8 mouse cellular contexts compared by ENCODE assay signal in the genomic region with DNA sequence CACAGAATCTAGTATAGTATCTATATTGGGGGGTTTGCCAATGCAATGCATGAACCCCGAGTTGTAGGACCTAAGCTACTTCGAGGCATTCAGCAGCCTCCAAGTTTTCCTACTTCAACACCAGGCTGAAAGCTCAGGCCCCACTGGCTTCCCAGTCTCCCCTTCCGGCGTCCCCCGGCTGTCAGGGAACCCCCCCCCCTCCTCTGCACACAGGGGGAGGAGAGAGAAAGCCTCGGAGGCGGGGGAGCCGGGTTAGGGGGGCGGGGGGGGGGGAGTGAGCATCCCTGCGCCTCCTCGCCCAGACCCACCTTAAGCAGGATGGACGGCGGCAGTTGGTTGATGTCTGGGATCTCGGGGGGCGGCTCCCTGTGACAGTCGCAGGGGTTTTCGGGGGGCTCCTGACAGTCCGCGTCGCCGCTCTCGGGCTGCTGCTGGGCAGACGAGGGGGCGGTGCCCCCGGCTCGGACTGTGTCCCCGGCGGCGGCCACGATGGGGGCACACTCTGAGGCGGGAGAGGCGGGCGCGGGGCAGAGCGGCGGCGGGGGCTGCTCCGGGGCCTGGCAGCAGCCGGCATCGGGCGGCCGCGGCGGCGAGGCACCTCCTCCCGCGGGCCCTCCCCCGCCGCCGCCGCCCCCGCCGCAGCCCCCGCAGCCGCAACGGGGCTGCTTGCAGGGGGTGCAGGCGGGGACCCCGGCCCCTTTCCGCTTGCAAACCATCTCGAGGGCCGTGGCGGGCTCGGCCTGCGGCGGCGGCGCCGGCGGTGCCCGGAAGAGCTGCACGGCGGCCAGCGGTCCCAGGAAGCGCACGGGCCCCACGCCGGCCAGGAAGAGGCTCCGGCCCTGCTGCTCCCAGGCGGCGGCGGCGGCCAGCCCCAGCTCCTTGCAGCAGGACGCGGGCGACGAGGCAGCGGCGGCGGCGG. TPM values are rescaled to one million over a fixed set of nuclear protein-coding genes. Genes with fewer than 3 reads are reported as not detected.
A peak's percentile ranks its signal among the peaks of the same experiment; 100 is the strongest.
DNase-seq lines count a peak whose midpoint lies in the region; ATAC-seq and TF ChIP-seq lines count a peak whose summit lies in the region.

No protein-coding gene starts in this region.

- peak overlapping the region; percentile 97 for H3ac ChIP-seq in C2C12 (ENCODE audit: control insufficient read depth, insufficient read length, low read depth)

- peak; percentile 51 to 52 for DNase-seq in adrenal gland, adult 18-20 months (ENCODE audit: low spot score in 2 of 2)
- peak; percentile 66 for DNase-seq in embryonic facial prominence, embryonic 11.5 days (ENCODE audit: low spot score)
- peak; percentile 74 for DNase-seq in kidney, postnatal 14 days
- DNase-seq in lung, postnatal 10 days = peak; percentile 81
- peak; percentile 68 for DNase-seq in ovary, postnatal 36 days (ENCODE audit: low spot score)
- peak; percentile 73 for DNase-seq in thymus, postnatal 4 days

- peaks cover 49% of the 10 kb centered on the region for H3K79me2 ChIP-seq in C2C12 (ENCODE audit: control insufficient read depth, insufficient read depth)

- under 1% methylated on average over 37 of the region's 90 CpGs for WGBS in embryonic facial prominence, embryonic 11.5 days
- under 1% methylated on average over 49 of the region's 90 CpGs for WGBS in heart, embryonic 13.5 days

- peaks cover 24% of the 10 kb centered on the region for H3K79me3 ChIP-seq in C2C12 (ENCODE audit: low read depth)

- peak; percentile 70 for ATAC-seq in embryonic facial prominence, embryonic 11.5 days (replicated peaks; ENCODE audit: insufficient number of reproducible peaks, low FRiP score, low TSS enrichment, low read depth)
- ATAC-seq in heart, embryonic 13.5 days (ENCODE audit: extremely low read depth, insufficient number of reproducible peaks, low FRiP score, low TSS enrichment) = peak; percentile 32

- peak overlapping the region; percentile 99 for H3K9ac ChIP-seq in embryonic facial prominence, embryonic 11.5 days (replicated peaks; ENCODE audit: low read length)
- H3K9ac ChIP-seq in heart, embryonic 13.5 days = peak overlapping the region; percentile 99

- peak overlapping the region; percentile 59 for H3K4me3 ChIP-seq in C2C12 (ENCODE audit: insufficient read depth, poor library complexity, severe bottlenecking)
- H3K4me3 ChIP-seq in embryonic facial prominence, embryonic 11.5 days (ENCODE audit: low read depth, low read length) = peak overlapping the region; percentile 76
- peak overlapping the region; percentile 94 for H3K4me3 ChIP-seq in heart, embryonic 13.5 days

- no peaks in the 10 kb centered on the region for H3K9me3 ChIP-seq in embryonic facial prominence, embryonic 11.5 days (replicated peaks; ENCODE audit: control insufficient read depth, low read length)
- H3K9me3 ChIP-seq in heart, embryonic 13.5 days = no peaks in the 10 kb centered on the region

- no peak for TF ChIP-seq CTCF in C2C12 (IDR thresholded peaks at IDR 0.05; ENCODE audit: control insufficient read depth, insufficient read depth, insufficient read length)

- H3K4me1 ChIP-seq in embryonic facial prominence, embryonic 11.5 days (ENCODE audit: control insufficient read depth, insufficient read depth, low read length) = no peaks in the 10 kb centered on the region
- H3K4me1 ChIP-seq in heart, embryonic 13.5 days = peaks cover 45% of the 10 kb centered on the region

- H3K27me3 ChIP-seq in C2C12 (ENCODE audit: control insufficient read depth, insufficient read depth, insufficient read length) = no peaks in the 10 kb centered on the region
- no peaks in the 10 kb centered on the region for H3K27me3 ChIP-seq in embryonic facial prominence, embryonic 11.5 days (ENCODE audit: control insufficient read depth, insufficient read depth, low read length)
- no peaks in the 10 kb centered on the region for H3K27me3 ChIP-seq in heart, embryonic 13.5 days (replicated peaks)

- H3K4me2 ChIP-seq in embryonic facial prominence, embryonic 11.5 days (ENCODE audit: low read depth, low read length) = peak overlapping the region; percentile 74
- peak overlapping the region; percentile 83 for H3K4me2 ChIP-seq in heart, embryonic 13.5 days

- no peaks in the 10 kb centered on the region for H3K36me3 ChIP-seq in C2C12 (ENCODE audit: control insufficient read depth, insufficient read depth)
- H3K36me3 ChIP-seq in embryonic facial prominence, embryonic 11.5 days (replicated peaks; ENCODE audit: control insufficient read depth, insufficient read depth, low read depth, low read length) = no peaks in the 10 kb centered on the region
- peaks cover 7% of the 10 kb centered on the region; the same call in 1 of the 2 replicates for H3K36me3 ChIP-seq in heart, embryonic 13.5 days

- H3K27ac ChIP-seq in embryonic facial prominence, embryonic 11.5 days (replicated peaks; ENCODE audit: low read depth, low read length) = peak overlapping the region; percentile 97
- H3K27ac ChIP-seq in heart, embryonic 13.5 days (replicated peaks) = peak overlapping the region; percentile 99

TF ChIP-seq in C2C12, 6 proteins besides CTCF, POLR2A, EP300 and RAD21:
- TF ChIP-seq MAX (IDR thresholded peaks at IDR 0.05) = no peak
- TF ChIP-seq MYOD1 (IDR thresholded peaks at IDR 0.05; ENCODE audit: control insufficient read depth, insufficient read length, low read depth) = no peak
- TF ChIP-seq CEBPB (IDR thresholded peaks at IDR 0.05; ENCODE audit: low read depth) = no peak
- TF ChIP-seq USF1 (IDR thresholded peaks at IDR 0.05; ENCODE audit: low read depth) = no peak
- TF ChIP-seq FOSL1 (IDR thresholded peaks at IDR 0.05; ENCODE audit: insufficient read depth, low read length, poor library complexity, severe bottlenecking) = no peak
- no peak for TF ChIP-seq MYOG (IDR thresholded peaks at IDR 0.05; ENCODE audit: control insufficient read depth, extremely low read depth, insufficient read length)

RNA-seq across cellular contexts. Expression of a gene that starts 0.8 kb away (rescaled TPM):
- polyA plus RNA-seq in C2C12 (2012; fragmentation: generic; extraction: Trizol) = 6.3 TPM
- total RNA-seq in adrenal gland, adult 18-20 months (2021) = 10 to 100 TPM; 30.0 to 31.2 TPM
- polyA plus RNA-seq in embryonic facial prominence, embryonic 11.5 days (2014; fragmentation: Nextera tagmentation; extraction: Ambion mirVana) = 6.4 and 7.7 TPM in 2 replicates
- polyA plus RNA-seq in heart, embryonic 13.5 days (2015; fragmentation: Nextera tagmentation; extraction: Ambion mirVana) = 6.3 and 7.2 TPM in 2 replicates

Comparison
In these comparisons a context has a peak if more than half of its experiments do, and no peak if none do; other contexts are left out.
1. Peak in every context shown above with its lines: DNase-seq, ATAC-seq, H3K4me3 ChIP-seq and H3K27ac ChIP-seq.